Mouse (Mus musculus) MEL (cell line): ENCODE measurements around the gene Cdkl3. TPM values are rescaled to one million over a fixed set of nuclear protein-coding genes. Genes with fewer than 3 reads are reported as not detected.

Experiments used
- DNase-seq: peaks from one replicate; pipeline ENCODE4 v3.0.0; 2011; ENCODE audit warnings: low read depth, low spot score
- H3K27ac ChIP-seq: 2 replicates; pipeline ENCODE4 v1.5.1; 2012; ENCODE audit warnings: low read depth, mild to moderate bottlenecking, control low read depth, low read length, moderate library complexity; ENCODE audit not compliant: control insufficient read depth
- H3K27me3 ChIP-seq, 2 experiments: fragments of 150-350 bp in 1 of 2; sonication (generic) in 1 of 2; 2 replicates each; pipeline ENCODE4 v1.6.1; 2012; ENCODE audit warnings: low read length in 2 of 2, mild to moderate bottlenecking in 2 of 2, improper control_type of control experiment in 1 of 2, moderate library complexity in 1 of 2; ENCODE audit not compliant: insufficient read depth in 2 of 2, control insufficient read depth in 1 of 2
- H3K36me3 ChIP-seq, 2 experiments: 2 replicates each; pipeline ENCODE4 v1.6.1; 2012 to 2014; ENCODE audit warnings: low read length in 2 of 2, improper control_type of control experiment in 1 of 2, inconsistent platforms in 1 of 2, mild to moderate bottlenecking in 1 of 2; ENCODE audit not compliant: insufficient read depth in 2 of 2, control insufficient read depth in 1 of 2
- H3K4me1 ChIP-seq, 2 experiments: fragments of 150-350 bp in 1 of 2; sonication (generic) in 1 of 2; 2 replicates each; pipeline ENCODE4 v1.6.1; 2012; ENCODE audit warnings: low read length in 2 of 2, improper control_type of control experiment in 1 of 2, mild to moderate bottlenecking in 1 of 2; ENCODE audit not compliant: insufficient read depth in 2 of 2, control insufficient read depth in 1 of 2
- H3K4me3 ChIP-seq, 2 experiments: fragments of 150-350 bp in 1 of 2; sonication (generic) in 1 of 2; 2 replicates each; pipeline ENCODE4 v1.5.1; 2012; ENCODE audit warnings: low read depth in 2 of 2, low read length in 2 of 2, mild to moderate bottlenecking in 2 of 2, moderate library complexity in 2 of 2, control low read depth in 1 of 2, improper control_type of control experiment in 1 of 2; ENCODE audit not compliant: control insufficient read depth in 1 of 2, insufficient read depth in 1 of 2
- H3K79me2 ChIP-seq: 2 replicates; pipeline ENCODE4 v1.6.1; 2012; ENCODE audit warnings: mild to moderate bottlenecking, low read length, moderate library complexity; ENCODE audit not compliant: control insufficient read depth, poor library complexity, insufficient read depth
- H3K9ac ChIP-seq: 2 replicates; pipeline ENCODE4 v1.6.1; 2012; ENCODE audit warnings: low read depth, mild to moderate bottlenecking, control low read depth, low read length, moderate library complexity; ENCODE audit not compliant: control insufficient read depth, poor library complexity, severe bottlenecking
- H3K9me3 ChIP-seq: fragments of 150-350 bp; sonication (generic); replicated peaks from 2 replicates; pipeline ENCODE4 v1.6.1; 2012; ENCODE audit warnings: mild to moderate bottlenecking, low read length, improper control_type of control experiment, moderate library complexity; ENCODE audit not compliant: insufficient read depth
- BHLHE40 ChIP-seq: IDR thresholded peaks from 2 replicates; pipeline ENCODE4 v1.6.1; 2012; ENCODE audit warnings: low read depth, mild to moderate bottlenecking, inconsistent platforms, low read length, improper control_type of control experiment, borderline replicate concordance
- CHD2 ChIP-seq: IDR thresholded peaks from 2 replicates; pipeline ENCODE4 v1.6.1; 2011; ENCODE audit warnings: low read length, improper control_type of control experiment
- EP300 ChIP-seq, 2 experiments: IDR thresholded peaks; 2 replicates each; pipeline ENCODE4 v1.6.1; 2011; ENCODE audit warnings: improper control_type of control experiment in 2 of 2, low read length in 2 of 2, low read depth in 1 of 2, mild to moderate bottlenecking in 1 of 2
- ETS1 ChIP-seq: IDR thresholded peaks from 2 replicates; pipeline ENCODE4 v1.6.1; 2012; ENCODE audit warnings: low read depth, mild to moderate bottlenecking, inconsistent platforms, low read length, improper control_type of control experiment, moderate library complexity
- GATA1 ChIP-seq: IDR thresholded peaks from 2 replicates; pipeline ENCODE4 v1.6.1; 2011; ENCODE audit warnings: low read depth, low read length, improper control_type of control experiment
- MAX ChIP-seq: IDR thresholded peaks from 2 replicates; pipeline ENCODE4 v1.6.1; 2011; ENCODE audit warnings: low read length, improper control_type of control experiment
- MYB ChIP-seq: IDR thresholded peaks from 2 replicates; pipeline ENCODE4 v1.6.1; 2011; ENCODE audit warnings: mild to moderate bottlenecking, low read depth, low read length, improper control_type of control experiment
- MYC ChIP-seq: IDR thresholded peaks from 2 replicates; pipeline ENCODE4 v1.6.1; 2011; ENCODE audit warnings: low read depth, mild to moderate bottlenecking, low read length, improper control_type of control experiment, moderate library complexity
- NELFE ChIP-seq: IDR thresholded peaks from 2 replicates; pipeline ENCODE4 v1.6.1; 2011; ENCODE audit warnings: low read depth, low read length, improper control_type of control experiment
- SIN3A ChIP-seq: IDR thresholded peaks from 2 replicates; pipeline ENCODE4 v1.6.1; 2012; ENCODE audit warnings: low read length, improper control_type of control experiment, inconsistent platforms
- TBP ChIP-seq: IDR thresholded peaks from 2 replicates; pipeline ENCODE4 v1.8.0; 2011; ENCODE audit warnings: low read depth, low read length, improper control_type of control experiment
- USF1 ChIP-seq: IDR thresholded peaks from 2 replicates; pipeline ENCODE4 v1.6.1; 2014; ENCODE audit warnings: low read depth, mild to moderate bottlenecking, inconsistent platforms, low read length, improper control_type of control experiment, moderate library complexity
- USF2 ChIP-seq, 2 experiments: IDR thresholded peaks; 2 replicates each; pipeline ENCODE4 v1.6.1; 2011 to 2012; ENCODE audit warnings: improper control_type of control experiment in 2 of 2, low read length in 2 of 2, borderline replicate concordance in 1 of 2, inconsistent platforms in 1 of 2, low read depth in 1 of 2, mild to moderate bottlenecking in 1 of 2; ENCODE audit not compliant: insufficient read depth in 1 of 2
- ZKSCAN1 ChIP-seq: IDR thresholded peaks from 2 replicates; pipeline ENCODE4 v1.6.1; 2012; ENCODE audit warnings: low read depth, mild to moderate bottlenecking, inconsistent platforms, low read length, improper control_type of control experiment, moderate library complexity
- polyA plus RNA-seq, 2 experiments: library from polyadenylated mRNA; stranded (reverse) in 1 of 2; unstranded in 1 of 2; fragments of >175 nt in 1 of 2; fragments of >200 nt in 1 of 2; gene quantifications; 2 replicates each; pipeline versions ENCODE4 v1.2.1 to v1.2.4; 2012; ENCODE audit warnings: low replicate concordance in 2 of 2, low read depth in 1 of 2; ENCODE audit not compliant: insufficient read length in 2 of 2, insufficient read depth in 1 of 2, missing spikeins in 1 of 2
- total RNA-seq: library from RNA; depleted of rRNA; stranded (reverse); fragments of 300-350 nt; gene quantifications from 2 replicates; pipeline ENCODE4 v1.2.3, GENCODE M21; 2012

Gene Cdkl3
- total and polyA plus RNA-seq, 3 experiments: 3.7 to 4.9 TPM; not detected in 1

DNA sequence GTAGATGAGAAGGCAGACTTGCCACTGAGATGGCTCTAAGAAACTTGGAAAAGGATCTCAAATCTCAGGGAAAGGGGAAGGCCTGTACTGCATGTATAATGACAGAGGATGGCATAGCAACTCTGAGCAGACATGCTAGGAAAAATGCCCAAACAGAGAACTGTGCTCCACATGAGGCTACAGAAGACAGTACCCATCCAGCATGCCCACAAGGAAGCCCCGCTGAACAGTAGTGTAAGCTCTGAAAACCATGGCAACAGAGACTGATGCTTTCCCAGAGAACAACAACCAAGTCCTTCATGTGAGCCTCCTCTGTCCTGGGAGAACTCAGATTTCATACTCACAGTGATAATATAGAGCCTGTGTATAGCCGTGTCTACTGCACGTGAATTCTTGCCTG lies 50.7 kb downstream of the Cdkl3 start:
- TF ChIP-seq BHLHE40: no peak
- TF ChIP-seq MAX: no peak
- TF ChIP-seq USF2 (IDR thresholded peaks at IDR 0.05; ENCODE audit: borderline replicate concordance in 1 of 2, insufficient read depth in 1 of 2, low read depth in 1 of 2, low read length in 2 of 2): no peak
- TF ChIP-seq CHD2: no peak
- TF ChIP-seq MYC: no peak
- H3K27ac ChIP-seq: no peak overlapping the region
- H3K36me3 ChIP-seq: no peaks in the 10 kb centered on the region
- no peak overlapping the region for H3K9ac ChIP-seq
- DNase-seq: no peak
- H3K27me3 ChIP-seq: no peaks in the 10 kb centered on the region
- no peaks in the 10 kb centered on the region for H3K79me2 ChIP-seq
- no peaks in the 10 kb centered on the region for H3K4me1 ChIP-seq
- H3K4me3 ChIP-seq: no peak overlapping the region
- H3K9me3 ChIP-seq: no peaks in the 10 kb centered on the region

DNA sequence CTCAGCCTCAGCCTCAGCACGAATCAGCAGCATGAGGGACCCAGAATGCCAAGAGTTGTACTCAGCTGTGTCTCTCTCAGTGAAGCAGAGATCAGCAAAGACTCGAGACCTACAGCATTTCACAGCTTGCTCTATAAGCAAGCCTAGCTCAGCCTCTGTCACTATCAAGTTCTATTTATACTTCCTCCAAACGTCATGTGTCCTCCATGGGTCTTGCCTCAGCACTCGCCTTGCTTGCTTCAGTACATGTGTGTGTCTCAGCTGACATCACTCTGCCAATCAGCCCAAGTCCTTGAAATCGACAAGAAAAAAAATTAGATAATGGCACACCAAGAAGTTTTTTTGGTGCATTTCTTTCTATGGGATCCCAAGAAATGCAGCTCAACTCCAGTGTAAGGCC lies 52.2 kb downstream of the Cdkl3 start:
- DNase-seq: peak; percentile 18
- H3K27me3 ChIP-seq: no peaks in the 10 kb centered on the region

DNA sequence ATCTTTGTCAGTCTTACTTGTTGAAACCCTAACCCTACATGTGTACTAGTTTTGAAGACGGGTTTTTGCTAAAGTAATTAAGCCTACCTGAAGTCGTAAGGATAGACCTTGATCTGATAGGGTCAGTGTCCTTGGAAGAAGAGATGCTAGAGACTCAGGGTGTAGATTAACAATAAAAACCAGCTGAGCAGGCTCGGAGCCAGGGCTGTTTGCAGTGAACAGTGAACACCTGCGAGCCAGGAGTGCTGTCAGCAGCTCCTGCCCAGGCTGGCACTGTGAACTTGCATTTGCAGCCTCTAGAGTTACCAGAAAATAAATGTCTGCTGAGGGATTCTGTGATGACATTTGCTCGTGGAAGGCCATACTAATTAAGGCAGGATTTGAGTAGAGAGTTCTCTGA lies 55.0 kb downstream of the Cdkl3 start:
- Histone ChIP-seq H3K4me1 (no peaks in the 10 kb centered on the region; a peak in 1 of 4 replicates), H3K36me3 (0 out of 4 replicates have a peak, but pooled peaks cover 0 to 2% of the 10 kb centered on the region in 2 experiments), H3K27ac (no peak overlapping the region), H3K9ac (no peak overlapping the region), H3K79me2 (no peaks in the 10 kb centered on the region), H3K9me3 (no peaks in the 10 kb centered on the region), H3K27me3 (no peaks in the 10 kb centered on the region), H3K4me3 (no peak overlapping the region)
- TF ChIP-seq EP300 (IDR thresholded peaks at IDR 0.05; ENCODE audit: low read depth in 1 of 2, low read length in 2 of 2) (no peak), MYB (no peak), ETS1 (no peak), USF1 (no peak), ZKSCAN1 (no peak), SIN3A (no peak), TBP (no peak)
- TF ChIP-seq, all 39 proteins: peak for 0
- no peak for DNase-seq

More for the DNA sequence above, 52.2 kb downstream of the Cdkl3 start:
- Histone ChIP-seq H3K9me3 (no peaks in the 10 kb centered on the region), H3K79me2 (no peaks in the 10 kb centered on the region), H3K9ac (no peak overlapping the region), H3K36me3 (0 out of 4 replicates have a peak, but pooled peaks cover 0 to 2% of the 10 kb centered on the region in 2 experiments), H3K4me3 (no peak overlapping the region), H3K27ac (no peak overlapping the region), H3K4me1 (no peaks in the 10 kb centered on the region)
- TF ChIP-seq NELFE (no peak), GATA1 (no peak)
